Comparison of ENCODE assay signal across 8 mouse cellular contexts in genomic region chr2:154651363-154651762, GRCm38 (mm10). TPM values are rescaled to one million over a fixed set of nuclear protein-coding genes. Genes with fewer than 3 reads are reported as not detected.
DNase-seq lines count a peak whose midpoint lies in the region; ATAC-seq and TF ChIP-seq lines count a peak whose summit lies in the region.

Gene Chmp4b (plus strand): TSS chr2:154651705.

- TF ChIP-seq POLR2A in thymus, adult 2 months (IDR thresholded peaks at IDR 0.05; ENCODE audit: control insufficient read depth, extremely low read depth, insufficient read depth, low read length, poor library complexity), result no peak

- no peak within 1 kb of the TSS for H3K9ac ChIP-seq in forebrain, embryonic 14.5 days (ENCODE audit: low read length)
- H3K9ac ChIP-seq in hindbrain, embryonic 11.5 days (ENCODE audit: low read depth, low read length), result no peak within 1 kb of the TSS

- intact Hi-C loops in left cerebral cortex, postnatal 10 days (cut with DNase I), result no loop called here

- 79% methylated on average over 8 of the region's 8 CpGs for WGBS in thymus, adult 2 months
- 64% methylated on average over 8 of the region's 8 CpGs for WGBS in forebrain, embryonic 14.5 days
- WGBS in hindbrain, embryonic 11.5 days, result 52% methylated on average over 8 of the region's 8 CpGs

- ATAC-seq in forebrain, embryonic 14.5 days, result no peak
- ATAC-seq in hindbrain, embryonic 11.5 days (ENCODE audit: low FRiP score), result no peak
- no peak for ATAC-seq in megakaryocyte-erythroid progenitor cell, adult 5-6 weeks (replicated peaks; ENCODE audit: low FRiP score, low TSS enrichment, poor library complexity, severe bottlenecking)

- no peaks in the 10 kb centered on the region for H3K36me3 ChIP-seq in thymus, adult 2 months (ENCODE audit: control insufficient read depth, insufficient read depth, low read length)
- H3K36me3 ChIP-seq in forebrain, embryonic 14.5 days (ENCODE audit: control insufficient read depth, insufficient read depth, low read length), result 0 out of 2 replicates have a peak, but pooled peaks cover 4% of the 10 kb centered on the region
- no peaks in the 10 kb centered on the region for H3K36me3 ChIP-seq in hindbrain, embryonic 11.5 days (ENCODE audit: control insufficient read depth, insufficient read depth, low read length)

- TF ChIP-seq CTCF in thymus, adult 2 months (IDR thresholded peaks at IDR 0.05; ENCODE audit: borderline replicate concordance, control insufficient read depth, extremely low read depth, insufficient read depth, low read length, poor library complexity), result no peak

- H3K4me2 ChIP-seq in forebrain, embryonic 14.5 days (ENCODE audit: low read length), result no peak within 1 kb of the TSS
- no peak within 1 kb of the TSS for H3K4me2 ChIP-seq in hindbrain, embryonic 11.5 days (replicated peaks; ENCODE audit: low read depth, low read length)

- no peak for DNase-seq in thymus, adult 2 months
- DNase-seq in thymus, postnatal 36 days, result no peak
- no peak for DNase-seq in forebrain, embryonic 14.5 days (ENCODE audit: low spot score)
- no peak for DNase-seq in hindbrain, embryonic 11.5 days (ENCODE audit: low spot score)
- DNase-seq in left cerebral cortex, postnatal 10 days (ENCODE audit: extremely low spot score in 1 of 2, low spot score in 2 of 2), result no peak
- no peak for DNase-seq in MN1 (ENCODE audit: low spot score)
- DNase-seq in c-Kit-positive CD71-positive TER-119-positive erythroid progenitor cells, embryonic 14.5 days (ENCODE audit: low spot score), result no peak

- H3K27ac ChIP-seq in thymus, adult 2 months (ENCODE audit: control insufficient read depth, insufficient read depth, low read length), result no peak within 1 kb of the TSS
- H3K27ac ChIP-seq in forebrain, embryonic 14.5 days (ENCODE audit: low read depth, low read length), result no peak within 1 kb of the TSS
- H3K27ac ChIP-seq in hindbrain, embryonic 11.5 days (ENCODE audit: low read depth, low read length), result no peak within 1 kb of the TSS

- H3K4me3 ChIP-seq in thymus, adult 2 months (ENCODE audit: control insufficient read depth, insufficient read depth, low read length), result no peak within 1 kb of the TSS
- H3K4me3 ChIP-seq in forebrain, embryonic 14.5 days (ENCODE audit: low read depth, low read length), result no peak within 1 kb of the TSS
- no peak within 1 kb of the TSS for H3K4me3 ChIP-seq in hindbrain, embryonic 11.5 days (ENCODE audit: low read depth, low read length)

- no peaks in the 10 kb centered on the region for H3K27me3 ChIP-seq in thymus, adult 2 months (ENCODE audit: control insufficient read depth, insufficient read depth, low read length)
- no peaks in the 10 kb centered on the region for H3K27me3 ChIP-seq in forebrain, embryonic 14.5 days (replicated peaks; ENCODE audit: control insufficient read depth, insufficient read depth, low read length)
- no peaks in the 10 kb centered on the region for H3K27me3 ChIP-seq in hindbrain, embryonic 11.5 days (ENCODE audit: control insufficient read depth, insufficient read depth, low read length)

- 0 out of 2 replicates have a peak, but pooled peaks cover 2% of the 10 kb centered on the region for H3K4me1 ChIP-seq in thymus, adult 2 months (replicated peaks; ENCODE audit: control insufficient read depth, insufficient read depth, low read length)
- H3K4me1 ChIP-seq in forebrain, embryonic 14.5 days (ENCODE audit: control insufficient read depth, insufficient read depth, low read length), result 0 out of 2 replicates have a peak, but pooled peaks cover 3% of the 10 kb centered on the region
- H3K4me1 ChIP-seq in hindbrain, embryonic 11.5 days (replicated peaks; ENCODE audit: control insufficient read depth, insufficient read depth, low read length), result no peaks in the 10 kb centered on the region

- no peaks in the 10 kb centered on the region for H3K9me3 ChIP-seq in forebrain, embryonic 14.5 days (replicated peaks; ENCODE audit: control insufficient read depth, low read length)
- no peaks in the 10 kb centered on the region for H3K9me3 ChIP-seq in hindbrain, embryonic 11.5 days (ENCODE audit: control insufficient read depth, low read length)

RNA-seq across cellular contexts. Expression of gene Chmp4b, which starts in this region (rescaled TPM):
- polyA plus RNA-seq in thymus, adult 2 months (2012; rRNA removed), result 81.3 and 83.8 TPM in 2 replicates
- 21.6 and 22.4 TPM in 2 replicates for polyA plus RNA-seq in forebrain, embryonic 14.5 days (2014; fragmentation: Nextera tagmentation; extraction: Ambion mirVana)
- 15.2 and 15.7 TPM in 2 replicates for polyA plus RNA-seq in hindbrain, embryonic 11.5 days (2014; fragmentation: Nextera tagmentation; extraction: Ambion mirVana)
- 100 to 1,000 TPM; 203 to 210 TPM for total RNA-seq in left cerebral cortex, postnatal 10 days (2021)
- total RNA-seq in megakaryocyte-erythroid progenitor cell, adult 5-6 weeks (2014; fragmentation: Nextera tagmentation), result 79.5 and 118 TPM in 2 replicates
- 95.1 and 99.0 TPM in 2 replicates for total RNA-seq in megakaryocyte-erythroid progenitor cell, adult 5-6 weeks (2017)
